Mouse (Mus musculus) kidney, adult 2 months (tissue): ENCODE data around the gene Cacna1c.

Experiments
- CTCF ChIP-seq: fragments of 200-500 bp; conservative IDR thresholded peaks from 2 replicates; pipeline ENCODE4 v1.5.1; 2011; ENCODE audit warnings: low read depth, mild to moderate bottlenecking, control low read depth, low read length, moderate library complexity, mixed read lengths; ENCODE audit not compliant: insufficient read depth, insufficient read length
- POLR2A ChIP-seq: fragments of 200-500 bp; IDR thresholded peaks from one replicate; pipeline ENCODE4 v1.6.1; 2011; ENCODE audit warnings: low read depth, low read length, control low read depth

- TF ChIP-seq CTCF, result no peak
- TF ChIP-seq POLR2A, result no peak
Measured at GRCm38 (mm10) chr6:118771121-118771520, 425.1 kb downstream of the Cacna1c start.
